Mouse (Mus musculus): Measurements from ENCODE around the gene Scgb1b30. TPM values are rescaled to one million over a fixed set of nuclear protein-coding genes. Genes with fewer than 3 reads are reported as not detected.
"Not testable (repeated sequence)": the region's sequence is repeated elsewhere in the genome, so short reads cannot be mapped to it uniquely, and the experiment has no call there.

Scgb1b30 gene
- total RNA-seq, 1 experiment, result not detected

GRCm38 (mm10) chr7:34116601-34117000 is 21.4 kb downstream of the Scgb1b30 start:
- in situ Hi-C loops (cut with MboI; ENCODE audit: low sequenced_read_pairs in 2 of 2, unreplicated experiment in 2 of 2), result loop anchor here in 1 of 2 experiments (25.0 kb wide), 1 partner anchor 329 kb away; no protein-coding TSS in a partner anchor
- Histone ChIP-seq H3K4me1 (ENCODE audit: control insufficient read depth in 2 of 2, insufficient read depth in 2 of 2, low read length in 2 of 2, poor library complexity in 1 of 2) (peaks cover 0 to 2% of the 10 kb centered on the region in 2 experiments; a peak in 1 of 4 replicates), H3K9me3 (ENCODE audit: control insufficient read depth, insufficient read depth, low read depth, low read length) (no peaks in the 10 kb centered on the region), H3K4me3 (ENCODE audit: insufficient read depth in 1 of 2, low read depth in 1 of 2, low read length in 2 of 2, poor library complexity in 1 of 2, severe bottlenecking in 1 of 2) (no peak overlapping the region), H3K36me3 (ENCODE audit: control insufficient read depth, insufficient read depth, low read length, poor library complexity, severe bottlenecking) (peaks cover 39% of the 10 kb centered on the region), H3K9ac (ENCODE audit: insufficient read depth, low read depth, low read length, poor library complexity, severe bottlenecking) (no peak overlapping the region), H3K27ac (ENCODE audit: insufficient read depth, low read depth, low read length, poor library complexity, severe bottlenecking) (no peak overlapping the region)
- TF ChIP-seq HCFC1 (IDR thresholded peaks at IDR 0.05; ENCODE audit: borderline replicate concordance, insufficient read depth, low read length) (no peak), CHD2 (IDR thresholded peaks at IDR 0.05; ENCODE audit: low read depth, low read length) (no peak), ZNF384 (IDR thresholded peaks at IDR 0.05; ENCODE audit: low read depth, low read length) (no peak), ZC3H11A (IDR thresholded peaks at IDR 0.05; ENCODE audit: borderline replicate concordance, low read depth, low read length) (no peak), MAFK (IDR thresholded peaks at IDR 0.05; ENCODE audit: insufficient read depth, low read depth, low read length) (no peak)
- DNase-seq (ENCODE audit: low read depth, low spot score), result no peak

DNA sequence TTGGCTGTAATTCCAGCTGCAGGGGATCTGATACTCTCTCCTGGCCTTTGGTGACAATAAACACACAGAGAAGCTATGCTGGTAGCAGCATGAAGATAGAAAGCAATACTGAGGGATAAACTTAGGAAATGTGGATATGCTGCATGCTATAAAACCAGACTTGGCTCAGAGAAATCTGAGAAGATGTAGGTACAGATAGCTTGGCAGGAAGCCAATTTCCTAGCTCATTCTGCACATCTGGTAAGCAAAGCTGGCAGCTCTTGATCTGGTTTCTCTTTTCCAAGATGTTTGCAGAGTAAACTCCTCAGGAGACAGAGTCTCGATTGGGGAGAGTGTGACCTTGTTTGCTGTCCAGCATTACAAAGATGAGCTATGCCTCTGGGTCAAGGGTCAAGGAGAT is 25.4 kb downstream of the Scgb1b30 start:
- H3K27ac ChIP-seq (ENCODE audit: insufficient read depth, low read depth, low read length, poor library complexity, severe bottlenecking); H3K4me1 ChIP-seq (ENCODE audit: control insufficient read depth in 2 of 2, insufficient read depth in 2 of 2, low read length in 2 of 2, poor library complexity in 1 of 2); H3K4me3 ChIP-seq (ENCODE audit: insufficient read depth in 1 of 2, low read depth in 1 of 2, low read length in 2 of 2, poor library complexity in 1 of 2, severe bottlenecking in 1 of 2); H3K9ac ChIP-seq (ENCODE audit: insufficient read depth, low read depth, low read length, poor library complexity, severe bottlenecking); H3K9me3 ChIP-seq (ENCODE audit: control insufficient read depth, insufficient read depth, low read depth, low read length); DNase-seq (ENCODE audit: low read depth, low spot score): not testable (repeated sequence)
- in situ Hi-C loops (cut with MboI; ENCODE audit: low sequenced_read_pairs in 2 of 2, unreplicated experiment in 2 of 2), result loop anchor here in 1 of 2 experiments (25.0 kb wide), 1 partner anchor 333 kb away; no protein-coding TSS in a partner anchor
- H3K36me3 ChIP-seq (ENCODE audit: control insufficient read depth, insufficient read depth, low read length, poor library complexity, severe bottlenecking), result peaks cover 30% of the 10 kb centered on the region

- Histone ChIP-seq H3K4me1 (ENCODE audit: control insufficient read depth in 2 of 2, insufficient read depth in 2 of 2, low read length in 2 of 2, poor library complexity in 1 of 2) (peaks cover 0 to 3% of the 10 kb centered on the region in 2 experiments; a peak in 1 of 4 replicates), H3K9me3 (ENCODE audit: control insufficient read depth, insufficient read depth, low read depth, low read length) (no peaks in the 10 kb centered on the region), H3K9ac (ENCODE audit: insufficient read depth, low read depth, low read length, poor library complexity, severe bottlenecking) (no peak overlapping the region), H3K27ac (ENCODE audit: insufficient read depth, low read depth, low read length, poor library complexity, severe bottlenecking) (no peak overlapping the region), H3K4me3 (ENCODE audit: insufficient read depth in 1 of 2, low read depth in 1 of 2, low read length in 2 of 2, poor library complexity in 1 of 2, severe bottlenecking in 1 of 2) (no peak overlapping the region), H3K36me3 (ENCODE audit: control insufficient read depth, insufficient read depth, low read length, poor library complexity, severe bottlenecking) (peaks cover 14% of the 10 kb centered on the region)
- DNase-seq (ENCODE audit: low read depth, low spot score), result no peak
- in situ Hi-C loops (cut with MboI; ENCODE audit: low sequenced_read_pairs in 2 of 2, unreplicated experiment in 2 of 2), result loop anchor here in 1 of 2 experiments (25.0 kb wide), 1 partner anchor 336 kb away; no protein-coding TSS in a partner anchor
- TF ChIP-seq CHD2 (IDR thresholded peaks at IDR 0.05; ENCODE audit: low read depth, low read length) (no peak), ZC3H11A (IDR thresholded peaks at IDR 0.05; ENCODE audit: borderline replicate concordance, low read depth, low read length) (peak; percentile 6; the same call in 1 of the 2 replicates)
Observed at GRCm38 (mm10) chr7:34122987-34123720, 27.9 kb downstream of the Scgb1b30 start.

GRCm38 (mm10) chr7:34125346-34125745 is 30.1 kb downstream of the Scgb1b30 start:
- no peak overlapping the region for H3K9ac ChIP-seq (ENCODE audit: insufficient read depth, low read depth, low read length, poor library complexity, severe bottlenecking)
- TF ChIP-seq ZC3H11A (IDR thresholded peaks at IDR 0.05; ENCODE audit: borderline replicate concordance, low read depth, low read length), result no peak
- TF ChIP-seq MAFK (IDR thresholded peaks at IDR 0.05; ENCODE audit: insufficient read depth, low read depth, low read length), result no peak
- no peak for TF ChIP-seq CHD2 (IDR thresholded peaks at IDR 0.05; ENCODE audit: low read depth, low read length)
- TF ChIP-seq HCFC1 (IDR thresholded peaks at IDR 0.05; ENCODE audit: borderline replicate concordance, insufficient read depth, low read length), result no peak
- TF ChIP-seq ZNF384 (IDR thresholded peaks at IDR 0.05; ENCODE audit: low read depth, low read length), result no peak
- no peak for DNase-seq (ENCODE audit: low read depth, low spot score)
- peaks cover 5% of the 10 kb centered on the region; the same call in 1 of the 2 replicates for H3K36me3 ChIP-seq (ENCODE audit: control insufficient read depth, insufficient read depth, low read length, poor library complexity, severe bottlenecking)
- peaks cover 0 to 5% of the 10 kb centered on the region in 2 experiments; a peak in 1 of 4 replicates for H3K4me1 ChIP-seq (ENCODE audit: control insufficient read depth in 2 of 2, insufficient read depth in 2 of 2, low read length in 2 of 2, poor library complexity in 1 of 2)
- no peak overlapping the region for H3K27ac ChIP-seq (ENCODE audit: insufficient read depth, low read depth, low read length, poor library complexity, severe bottlenecking)
- H3K9me3 ChIP-seq (ENCODE audit: control insufficient read depth, insufficient read depth, low read depth, low read length), result no peaks in the 10 kb centered on the region
- no peak overlapping the region for H3K4me3 ChIP-seq (ENCODE audit: insufficient read depth in 1 of 2, low read depth in 1 of 2, low read length in 2 of 2, poor library complexity in 1 of 2, severe bottlenecking in 1 of 2)
- in situ Hi-C loops (cut with MboI; ENCODE audit: low sequenced_read_pairs in 2 of 2, unreplicated experiment in 2 of 2), result no loop called here

DNA sequence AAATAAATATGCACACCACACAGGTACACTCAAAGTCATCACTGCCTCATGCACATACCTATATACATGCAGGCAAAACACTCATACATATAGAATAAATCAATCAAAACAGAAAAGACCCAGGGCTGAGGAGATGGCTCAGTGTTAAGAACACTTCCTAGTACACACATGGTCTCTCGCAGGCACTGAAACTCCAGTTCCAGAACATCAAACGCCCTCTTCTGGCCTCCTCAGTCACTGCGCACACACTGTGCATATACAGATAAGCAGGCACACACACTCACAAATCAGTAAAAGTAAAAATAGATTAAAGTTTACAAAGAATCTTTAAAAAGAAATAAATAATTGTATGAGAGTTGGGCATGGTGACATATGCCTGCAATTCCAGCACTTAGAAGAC is 31.1 kb downstream of the Scgb1b30 start:
- no peak for DNase-seq (ENCODE audit: low read depth, low spot score)
- Histone ChIP-seq H3K9ac (ENCODE audit: insufficient read depth, low read depth, low read length, poor library complexity, severe bottlenecking) (no peak overlapping the region), H3K4me3 (ENCODE audit: insufficient read depth in 1 of 2, low read depth in 1 of 2, low read length in 2 of 2, poor library complexity in 1 of 2, severe bottlenecking in 1 of 2) (no peak overlapping the region), H3K4me1 (ENCODE audit: control insufficient read depth in 2 of 2, insufficient read depth in 2 of 2, low read length in 2 of 2, poor library complexity in 1 of 2) (peaks cover 0 to 9% of the 10 kb centered on the region in 2 experiments; a peak in 1 of 4 replicates), H3K27ac (ENCODE audit: insufficient read depth, low read depth, low read length, poor library complexity, severe bottlenecking) (no peak overlapping the region), H3K36me3 (ENCODE audit: control insufficient read depth, insufficient read depth, low read length, poor library complexity, severe bottlenecking) (peaks cover 5% of the 10 kb centered on the region; the same call in 1 of the 2 replicates), H3K9me3 (ENCODE audit: control insufficient read depth, insufficient read depth, low read depth, low read length) (no peaks in the 10 kb centered on the region)
- in situ Hi-C loops (cut with MboI; ENCODE audit: low sequenced_read_pairs in 2 of 2, unreplicated experiment in 2 of 2), result no loop called here
- peak; percentile 12; the same call in 1 of the 2 replicates for TF ChIP-seq ZC3H11A (IDR thresholded peaks at IDR 0.05; ENCODE audit: borderline replicate concordance, low read depth, low read length)
- TF ChIP-seq MAFK (IDR thresholded peaks at IDR 0.05; ENCODE audit: insufficient read depth, low read depth, low read length), result no peak

Data from ES-E14 (cell line).